In genomic region chr13:62245264-62245663, GRCm38 (mm10) we compare ENCODE assay signal across 20 mouse cellular contexts.
"Had no signal": no experiment of that assay in that cellular context is flagged by ENCODE, and none has a peak within 500 bp of the region (broad histone marks: within the 10 kb centered on the region; RNA-seq: fewer than 3 reads in every experiment).

No protein-coding gene starts in this region.

- H3K4me1 ChIP-seq: limb, embryonic 10.5 days; limb, embryonic 13.5 days; liver, embryonic 12.5 days; liver, embryonic 15.5 days; lung, embryonic 15.5 days; stomach, embryonic 15.5 days had no signal

- H3K27ac ChIP-seq: kidney, postnatal 0 days; limb, embryonic 10.5 days; limb, embryonic 13.5 days; liver, embryonic 12.5 days; liver, embryonic 15.5 days; lung, embryonic 15.5 days; stomach, embryonic 15.5 days had no signal

- DNase-seq: kidney, postnatal 36 days; liver; lung, adult 18-20 months; lung, postnatal 10 days; lung, postnatal 36 days; midbrain, embryonic 14.5 days; right cerebral cortex, adult 18-20 months; right cerebral cortex, postnatal 14 days; right cerebral cortex, postnatal 4 days; thymus, adult 18-20 months; thymus, postnatal 14 days; thymus, postnatal 4 days had no signal

- H3K4me3 ChIP-seq: limb, embryonic 10.5 days; limb, embryonic 13.5 days; liver, embryonic 12.5 days; liver, embryonic 15.5 days; lung, embryonic 15.5 days; stomach, embryonic 15.5 days had no signal

- H3K9ac ChIP-seq: limb, embryonic 13.5 days; liver, embryonic 12.5 days; liver, embryonic 15.5 days; lung, embryonic 15.5 days; stomach, embryonic 15.5 days had no signal

- H3K9me3 ChIP-seq: limb, embryonic 10.5 days; liver, embryonic 15.5 days; lung, embryonic 15.5 days; stomach, embryonic 15.5 days had no signal

- H3K36me3 ChIP-seq: limb, embryonic 10.5 days; limb, embryonic 13.5 days; liver, embryonic 12.5 days; liver, embryonic 15.5 days; lung, embryonic 15.5 days; stomach, embryonic 15.5 days had no signal

- H3K27me3 ChIP-seq: limb, embryonic 13.5 days; liver, embryonic 12.5 days; liver, embryonic 15.5 days; lung, embryonic 15.5 days; stomach, embryonic 15.5 days had no signal

- H3K4me2 ChIP-seq: limb, embryonic 13.5 days; liver, embryonic 12.5 days; liver, embryonic 15.5 days; lung, embryonic 15.5 days; midbrain, embryonic 11.5 days; stomach, embryonic 15.5 days had no signal

- ATAC-seq: liver, embryonic 12.5 days had no signal
